Mouse (Mus musculus) heart, postnatal 0 days (tissue): ENCODE measurements around the gene Gdpd4. TPM values are rescaled to one million over a fixed set of nuclear protein-coding genes. Genes with fewer than 3 reads are reported as not detected.

ENCODE experiments used
- ATAC-seq: fragments of 200-750 bp; cut with Nextera tagmentation; 2 replicates; pipeline ENCODE4 v1.8.0; 2017; ENCODE audit warnings: low read depth, moderate number of reproducible peaks, moderate library complexity; ENCODE audit not compliant: insufficient read depth
- DNase-seq: peaks from one replicate; pipeline ENCODE4 v3.0.0-alpha.2; 2016; ENCODE audit warnings: low spot score
- H3K27ac ChIP-seq: fragments of 300-500 bp; sonication (generic); 2 replicates; pipeline ENCODE4 v1.5.1; 2014; ENCODE audit warnings: low read depth, mild to moderate bottlenecking
- H3K27me3 ChIP-seq: fragments of 300-500 bp; sonication (generic); 2 replicates; pipeline ENCODE4 v1.6.1; 2014; ENCODE audit warnings: low read length, mixed read lengths; ENCODE audit not compliant: control insufficient read depth, insufficient read depth
- H3K36me3 ChIP-seq: fragments of 300-500 bp; sonication (generic); replicated peaks from 2 replicates; pipeline ENCODE4 v1.6.1; 2014; ENCODE audit warnings: low read length, mixed read lengths; ENCODE audit not compliant: control insufficient read depth, insufficient read depth
- H3K4me1 ChIP-seq: fragments of 300-500 bp; sonication (generic); 2 replicates; pipeline ENCODE4 v1.6.1; 2014; ENCODE audit warnings: antibody characterized with exemption; ENCODE audit not compliant: control insufficient read depth, insufficient read depth
- H3K4me2 ChIP-seq: fragments of 300-500 bp; sonication (generic); 2 replicates; pipeline ENCODE4 v1.6.1; 2014; ENCODE audit warnings: low read depth, mild to moderate bottlenecking, low read length, moderate library complexity
- H3K4me3 ChIP-seq: fragments of 300-500 bp; sonication (generic); 2 replicates; pipeline ENCODE4 v1.5.1; 2014; ENCODE audit warnings: low read depth, low read length
- H3K9ac ChIP-seq: fragments of 300-500 bp; sonication (generic); replicated peaks from 2 replicates; pipeline ENCODE4 v1.6.1; 2014; ENCODE audit warnings: low read depth, low read length, mixed read lengths
- H3K9me3 ChIP-seq: fragments of 300-500 bp; sonication (generic); replicated peaks from 2 replicates; pipeline ENCODE4 v1.6.1; 2016; ENCODE audit warnings: low read length; ENCODE audit not compliant: control insufficient read depth
- CTCF ChIP-seq: IDR thresholded peaks from 2 replicates; pipeline ENCODE4 v1.5.1; 2016; ENCODE audit warnings: antibody characterized with exemption, control low read depth, low read depth
- EP300 ChIP-seq: IDR thresholded peaks from 2 replicates; pipeline ENCODE4 v1.6.1; 2016; ENCODE audit warnings: antibody characterized with exemption, low read depth
- WGBS: fragments of 180-500 bp; shearing (Covaris S2); extraction: QIAGEN DNeasy Blood & Tissue Kit; methylation state at CpG from one replicate; pipeline ENCODE4 v1.1.7; 2014; 5-methylcytosine and 5-hydroxymethylcytosine counted together
- polyA plus RNA-seq: library from polyadenylated mRNA; unstranded; fragments of >200 nt; fragmentation: Nextera tagmentation; extraction: Ambion mirVana; gene quantifications from 2 replicates; pipeline ENCODE4 v1.2.1, GENCODE M21; 2015
- total RNA-seq: library from RNA; depleted of rRNA; stranded (reverse); fragments of >200 nt; gene quantifications from 2 replicates; pipeline ENCODE4 v1.2.3, GENCODE M21; 2014; ENCODE audit warnings: low replicate concordance; rRNA removed

Gene Gdpd4
- not detected in 2 replicates for total RNA-seq
- polyA plus RNA-seq, result not detected in 2 replicates

DNA sequence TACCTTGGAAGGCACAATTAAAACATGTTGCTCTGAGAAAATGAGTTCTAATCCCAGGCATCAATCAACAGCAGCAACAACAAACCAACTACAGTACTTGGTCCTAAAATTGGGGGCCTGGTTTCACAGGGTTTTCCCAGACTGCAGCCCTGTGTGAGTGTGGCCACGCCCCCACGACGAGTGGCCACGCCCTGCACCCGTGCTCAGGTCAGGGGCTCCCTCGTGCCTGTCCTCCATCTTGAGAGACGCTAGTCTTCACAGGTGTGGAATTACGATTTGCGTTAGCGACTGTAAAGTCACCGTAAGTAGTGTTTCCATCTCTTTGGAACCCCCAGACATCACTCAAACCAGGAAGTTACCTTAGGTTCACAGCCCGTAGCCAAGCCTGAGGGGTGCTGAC, at the start of gene Gdpd4:
TSS of gene Gdpd4 (plus strand) at position 214 of the 400 bp plus-strand sequence.
- H3K9ac ChIP-seq, result no peak within 1 kb of the TSS
- H3K4me3 ChIP-seq, result no peak within 1 kb of the TSS
- DNase-seq (no peak), ATAC-seq (no peak)
- WGBS, result 73% methylated on average over 12 of the region's 12 CpGs
- TF ChIP-seq CTCF (no peak), EP300 (no peak)
- no peak within 1 kb of the TSS for H3K27ac ChIP-seq
- no peaks in the 10 kb centered on the region for H3K9me3 ChIP-seq
- no peak within 1 kb of the TSS for H3K4me2 ChIP-seq
- no peaks in the 10 kb centered on the region for H3K4me1 ChIP-seq
- no peaks in the 10 kb centered on the region for H3K27me3 ChIP-seq
- H3K36me3 ChIP-seq, result no peaks in the 10 kb centered on the region

DNA sequence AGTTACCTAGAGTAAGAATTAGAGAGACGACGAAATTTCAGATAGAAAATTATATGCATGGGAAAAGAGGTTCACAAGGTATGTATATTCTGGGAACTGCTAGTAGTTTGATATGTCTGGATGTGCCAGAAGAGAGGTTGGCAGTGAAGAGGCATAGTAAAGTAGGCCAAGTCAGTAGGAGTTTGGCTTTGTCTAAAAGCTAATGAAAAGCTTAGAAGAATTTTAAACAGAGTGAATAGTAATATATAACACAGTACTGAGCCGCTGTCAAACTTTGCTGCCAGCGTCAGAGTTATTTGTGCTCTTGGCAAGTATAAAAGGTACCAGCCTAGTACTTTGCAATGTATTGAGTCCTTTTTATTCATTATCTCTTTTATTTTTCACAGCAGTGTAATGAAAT, 47.4 kb upstream of the Gdpd4 start:
- Histone ChIP-seq H3K4me2 (no peak overlapping the region), H3K27ac (no peak overlapping the region), H3K36me3 (no peaks in the 10 kb centered on the region), H3K27me3 (no peaks in the 10 kb centered on the region), H3K9ac (no peak overlapping the region), H3K4me3 (no peak overlapping the region), H3K9me3 (no peaks in the 10 kb centered on the region), H3K4me1 (no peaks in the 10 kb centered on the region)
- ATAC-seq (no peak), DNase-seq (no peak)
- TF ChIP-seq CTCF, result no peak
- no peak for TF ChIP-seq EP300
- WGBS, result 91% methylated on average over 4 of the region's 4 CpGs

DNA sequence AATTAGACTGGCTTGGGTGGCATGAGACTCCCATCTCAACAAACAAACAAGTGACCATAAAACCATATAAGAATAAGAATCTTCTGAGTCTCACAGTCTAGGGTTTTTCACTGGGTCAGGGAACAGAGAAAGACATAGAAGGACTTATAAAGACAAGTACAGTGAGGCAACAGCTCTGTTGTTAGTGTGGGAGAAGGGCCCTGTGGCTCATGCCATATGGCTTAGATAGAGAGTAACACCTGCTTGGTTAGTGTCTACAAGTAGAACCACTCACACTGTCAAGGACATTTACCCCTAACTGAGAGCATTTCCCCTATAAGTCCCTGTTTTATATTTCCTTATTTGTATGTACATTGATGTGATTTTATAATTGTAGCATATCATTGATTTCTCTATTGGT, 46.4 kb upstream of the Gdpd4 start:
- Histone ChIP-seq H3K36me3 (no peaks in the 10 kb centered on the region), H3K9me3 (no peaks in the 10 kb centered on the region), H3K27ac (no peak overlapping the region), H3K4me2 (no peak overlapping the region), H3K4me1 (no peaks in the 10 kb centered on the region), H3K9ac (no peak overlapping the region), H3K4me3 (no peak overlapping the region), H3K27me3 (no peaks in the 10 kb centered on the region)
- no peak for TF ChIP-seq CTCF
- ATAC-seq (no peak), DNase-seq (no peak)

DNA sequence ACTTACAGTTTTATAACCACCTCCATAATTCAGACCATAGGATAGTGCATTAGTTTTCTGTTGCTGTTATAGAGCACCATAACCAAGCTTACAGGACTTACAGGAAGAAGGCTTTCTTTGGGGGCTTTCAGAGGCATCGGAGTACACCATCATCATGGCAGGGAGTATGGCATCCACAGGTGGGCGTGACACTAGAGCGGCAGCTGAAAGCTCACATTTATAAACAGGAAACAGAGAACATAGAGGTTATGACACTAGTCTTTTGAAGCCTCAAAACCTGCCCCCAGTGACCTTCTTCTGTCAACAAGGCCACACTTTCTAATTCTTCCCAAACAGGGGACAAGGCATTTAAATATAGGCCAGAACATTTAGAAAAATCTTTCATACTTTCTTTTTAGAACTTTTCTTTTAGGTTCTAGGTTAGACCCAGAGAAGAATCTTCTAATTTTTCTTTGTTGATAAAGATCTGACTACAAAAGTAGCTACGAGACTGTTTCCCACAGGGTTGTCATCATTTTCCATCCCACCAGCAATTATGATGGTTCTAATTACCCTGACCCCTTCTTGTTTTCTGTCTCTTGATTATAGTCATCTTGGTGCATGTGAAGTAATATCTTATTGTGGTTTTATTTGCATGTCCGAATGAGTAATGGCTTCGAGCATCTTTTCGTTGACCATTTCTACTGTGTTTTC, 41.8 kb upstream of the Gdpd4 start:
- no peak overlapping the region for H3K27ac ChIP-seq
- no peak overlapping the region for H3K9ac ChIP-seq
- no peaks in the 10 kb centered on the region for H3K36me3 ChIP-seq
- no peak overlapping the region for H3K4me2 ChIP-seq
- 78% methylated on average over 7 of the region's 7 CpGs for WGBS
- no peak for TF ChIP-seq CTCF
- TF ChIP-seq EP300, result no peak
- no peaks in the 10 kb centered on the region for H3K9me3 ChIP-seq
- ATAC-seq (no peak), DNase-seq (no peak)
- H3K4me1 ChIP-seq, result no peaks in the 10 kb centered on the region
- H3K4me3 ChIP-seq, result no peak overlapping the region
- no peaks in the 10 kb centered on the region for H3K27me3 ChIP-seq

DNA sequence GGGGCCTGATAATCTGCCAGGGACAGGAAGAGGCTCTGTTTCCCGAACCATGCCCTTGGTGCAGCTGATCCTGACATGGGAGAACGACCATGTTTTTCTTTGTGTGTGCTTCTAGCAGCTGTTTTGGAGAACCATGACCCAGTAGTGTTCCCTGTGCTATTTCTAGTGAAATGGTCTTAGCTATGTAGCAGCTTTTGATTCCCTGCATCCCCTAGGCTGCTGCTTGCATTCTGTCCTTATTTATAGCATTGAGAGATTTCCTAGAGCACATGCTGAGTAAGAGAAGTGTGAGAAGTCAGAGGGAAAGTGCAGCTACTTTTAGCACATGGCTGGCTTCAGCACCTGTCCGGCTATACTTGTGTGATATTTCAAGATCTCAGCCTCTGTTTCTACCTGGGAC, 8.1 kb upstream of the Gdpd4 start:
- TF ChIP-seq CTCF, result no peak
- no peak for TF ChIP-seq EP300
- peak; percentile 45 for DNase-seq
- Histone ChIP-seq H3K27me3 (no peaks in the 10 kb centered on the region), H3K9ac (no peak overlapping the region), H3K27ac (no peak overlapping the region), H3K4me1 (0 out of 2 replicates have a peak, but pooled peaks cover 3% of the 10 kb centered on the region), H3K36me3 (no peaks in the 10 kb centered on the region), H3K4me2 (no peak overlapping the region), H3K4me3 (no peak overlapping the region), H3K9me3 (no peaks in the 10 kb centered on the region)
- 26% methylated on average over 3 of the region's 3 CpGs for WGBS
- ATAC-seq, result peak; percentile 58
